Mouse (Mus musculus) myocyte (in vitro differentiated cells): ENCODE results near the gene Cd52. TPM values are rescaled to one million over a fixed set of nuclear protein-coding genes. Genes with fewer than 3 reads are reported as not detected.
A peak's percentile ranks its signal among the peaks of the same experiment; 100 is the strongest.

Source experiments
- H3K27me3 ChIP-seq: one replicate; pipeline ENCODE4 v1.6.1; 2011; ENCODE audit not compliant: control insufficient read depth, insufficient read depth, insufficient read length
- H3K36me3 ChIP-seq: one replicate; pipeline ENCODE4 v1.6.1; 2011; ENCODE audit not compliant: control insufficient read depth, insufficient read depth
- H3K4me2 ChIP-seq: one replicate; pipeline ENCODE4 v1.6.1; 2011; ENCODE audit warnings: low read depth, control low read depth
- H3K4me3 ChIP-seq: one replicate; pipeline ENCODE4 v1.5.1; 2011; ENCODE audit warnings: mild to moderate bottlenecking, control low read depth, moderate library complexity
- H3K79me2 ChIP-seq: one replicate; pipeline ENCODE4 v1.6.1; 2011; ENCODE audit not compliant: control insufficient read depth, insufficient read depth
- H3ac ChIP-seq: one replicate; pipeline ENCODE4 v1.6.1; 2011; ENCODE audit not compliant: control insufficient read depth, insufficient read length
- CEBPB ChIP-seq: IDR thresholded peaks from 2 replicates; pipeline ENCODE4 v1.6.1; 2011; ENCODE audit warnings: mild to moderate bottlenecking, moderate library complexity; ENCODE audit not compliant: poor library complexity, insufficient read depth, severe bottlenecking
- E2F4 ChIP-seq: IDR thresholded peaks from one replicate; pipeline ENCODE4 v1.6.1; 2011; ENCODE audit warnings: mild to moderate bottlenecking, control low read depth, moderate library complexity; ENCODE audit not compliant: insufficient read depth
- MAX ChIP-seq: IDR thresholded peaks from one replicate; pipeline ENCODE4 v1.6.1; 2011; ENCODE audit warnings: low read depth, mild to moderate bottlenecking, control low read depth
- MYOD1 ChIP-seq, 3 experiments: IDR thresholded peaks; one replicate each; pipeline ENCODE4 v1.6.1; 2011; ENCODE audit warnings: control low read depth in 2 of 3, low read depth in 2 of 3, mild to moderate bottlenecking in 2 of 3, moderate library complexity in 1 of 3; ENCODE audit not compliant: insufficient read length in 2 of 3, control insufficient read depth in 1 of 3
- MYOG ChIP-seq, 3 experiments: IDR thresholded peaks; one replicate each; pipeline ENCODE4 v1.6.1; 2011; ENCODE audit warnings: control low read depth in 2 of 3, low read depth in 2 of 3, mild to moderate bottlenecking in 2 of 3; ENCODE audit not compliant: insufficient read length in 2 of 3, control insufficient read depth in 1 of 3, insufficient read depth in 1 of 3
- POLR2A ChIP-seq: IDR thresholded peaks from one replicate; pipeline ENCODE4 v1.6.1; 2011; ENCODE audit warnings: low read depth, mild to moderate bottlenecking, control low read depth, moderate library complexity; ENCODE audit not compliant: insufficient read length
- POLR2AphosphoS2 ChIP-seq: IDR thresholded peaks from one replicate; pipeline ENCODE4 v1.6.1; 2011; ENCODE audit warnings: low read depth, control low read depth; ENCODE audit not compliant: insufficient read length
- REST ChIP-seq: IDR thresholded peaks from one replicate; pipeline ENCODE4 v1.6.1; 2011; ENCODE audit warnings: mild to moderate bottlenecking, control low read depth, moderate library complexity; ENCODE audit not compliant: insufficient read depth, insufficient read length
- SRF ChIP-seq: IDR thresholded peaks from one replicate; pipeline ENCODE4 v1.6.1; 2011; ENCODE audit warnings: low read depth; ENCODE audit not compliant: control insufficient read depth, insufficient read length
- TCF12 ChIP-seq: IDR thresholded peaks from one replicate; pipeline ENCODE4 v1.6.1; 2011; ENCODE audit warnings: mild to moderate bottlenecking, control low read depth; ENCODE audit not compliant: poor library complexity, insufficient read depth, severe bottlenecking
- TCF3 ChIP-seq: IDR thresholded peaks from one replicate; pipeline ENCODE4 v1.6.1; 2011; ENCODE audit warnings: low read depth, control low read depth; ENCODE audit not compliant: insufficient read length
- USF1 ChIP-seq: IDR thresholded peaks from one replicate; pipeline ENCODE4 v1.6.1; 2011; ENCODE audit warnings: low read depth, mild to moderate bottlenecking, control low read depth, moderate library complexity
- polyA plus RNA-seq: library from polyadenylated mRNA; unstranded; fragments of >200 nt; fragmentation: generic; extraction: Trizol; gene quantifications from one replicate; pipeline ENCODE4 v1.2.1, GENCODE M21; 2012; ENCODE audit warnings: missing spikeins

Cd52 gene
- polyA plus RNA-seq, 1 experiment = not detected

GRCm38 (mm10) chr4:134058166-134058715 is 36.6 kb downstream of the Cd52 start:
- Histone ChIP-seq H3K36me3 (no peaks in the 10 kb centered on the region), H3K79me2 (no peaks in the 10 kb centered on the region), H3K4me3 (no peak overlapping the region), H3ac (no peak overlapping the region), H3K27me3 (peaks cover 37% of the 10 kb centered on the region), H3K4me2 (no peak overlapping the region)
- no peak for TF ChIP-seq REST

GRCm38 (mm10) chr4:134053538-134053937 is 41.3 kb downstream of the Cd52 start, which contains the start of gene Zfp683:
TSS of gene Zfp683 (plus strand) at chr4:134053838.
- H3K79me2 ChIP-seq = no peaks in the 10 kb centered on the region
- H3K4me2 ChIP-seq = no peak within 1 kb of the TSS
- no peak within 1 kb of the TSS for H3ac ChIP-seq
- H3K27me3 ChIP-seq = peaks cover 42% of the 10 kb centered on the region
- TF ChIP-seq USF1 (no peak), MAX (no peak)
- H3K4me3 ChIP-seq = no peak within 1 kb of the TSS
- no peaks in the 10 kb centered on the region for H3K36me3 ChIP-seq

- H3K4me2 ChIP-seq = no peak overlapping the region
- no peaks in the 10 kb centered on the region for H3K79me2 ChIP-seq
- no peaks in the 10 kb centered on the region for H3K36me3 ChIP-seq
- H3K27me3 ChIP-seq = peaks cover 47% of the 10 kb centered on the region
- no peak overlapping the region for H3K4me3 ChIP-seq
- no peak overlapping the region for H3ac ChIP-seq
- TF ChIP-seq MYOD1 (IDR thresholded peaks at IDR 0.05; ENCODE audit: control insufficient read depth in 1 of 3, insufficient read length in 2 of 3, low read depth in 2 of 3) (peak in 2 of 3 experiments; percentile 58), MYOG (IDR thresholded peaks at IDR 0.05; ENCODE audit: control insufficient read depth in 1 of 3, insufficient read depth in 1 of 3, insufficient read length in 2 of 3, low read depth in 2 of 3) (peak; percentile 30 to 92 (median 59)), SRF (no peak), TCF3 (peak; percentile 29), POLR2AphosphoS2 (no peak)
These were observed 42.3 kb downstream of the Cd52 start for GRCm38 (mm10) chr4:134052560-134052959.

- H3ac ChIP-seq = no peak overlapping the region
- H3K36me3 ChIP-seq = no peaks in the 10 kb centered on the region
- TF ChIP-seq TCF12 (no peak), MYOD1 (IDR thresholded peaks at IDR 0.05; ENCODE audit: control insufficient read depth in 1 of 3, insufficient read length in 2 of 3, low read depth in 2 of 3) (no peak), E2F4 (no peak), MYOG (IDR thresholded peaks at IDR 0.05; ENCODE audit: control insufficient read depth in 1 of 3, insufficient read depth in 1 of 3, insufficient read length in 2 of 3, low read depth in 2 of 3) (no peak), CEBPB (no peak), POLR2AphosphoS2 (no peak), TCF3 (no peak), USF1 (no peak), MAX (no peak), REST (no peak), POLR2A (no peak), SRF (no peak)
- no peak overlapping the region for H3K4me3 ChIP-seq
- peaks cover 47% of the 10 kb centered on the region for H3K27me3 ChIP-seq
- H3K4me2 ChIP-seq = no peak overlapping the region
- H3K79me2 ChIP-seq = no peaks in the 10 kb centered on the region
These were observed 43.0 kb downstream of the Cd52 start for GRCm38 (mm10) chr4:134051912-134052311.

GRCm38 (mm10) chr4:134047648-134048047 is 47.2 kb downstream of the Cd52 start:
- Histone ChIP-seq H3K36me3 (no peaks in the 10 kb centered on the region), H3K79me2 (no peaks in the 10 kb centered on the region), H3K4me2 (no peak overlapping the region), H3ac (no peak overlapping the region), H3K27me3 (peaks cover 20% of the 10 kb centered on the region), H3K4me3 (no peak overlapping the region)
- TF ChIP-seq TCF3 (no peak), E2F4 (no peak), USF1 (no peak), TCF12 (no peak)

GRCm38 (mm10) chr4:134043041-134043440 is 51.8 kb downstream of the Cd52 start:
- TF ChIP-seq SRF = no peak
- TF ChIP-seq POLR2A = no peak
- no peak for TF ChIP-seq CEBPB
- no peak for TF ChIP-seq USF1
- no peak for TF ChIP-seq REST
- TF ChIP-seq TCF12 = peak; percentile 61
- peak; percentile 43 to 76 (median 47) for TF ChIP-seq MYOD1 (IDR thresholded peaks at IDR 0.05; ENCODE audit: control insufficient read depth in 1 of 3, insufficient read length in 2 of 3, low read depth in 2 of 3)
- no peak for TF ChIP-seq MAX
- TF ChIP-seq TCF3 = peak; percentile 43
- no peak for TF ChIP-seq POLR2AphosphoS2
- TF ChIP-seq MYOG (IDR thresholded peaks at IDR 0.05; ENCODE audit: control insufficient read depth in 1 of 3, insufficient read depth in 1 of 3, insufficient read length in 2 of 3, low read depth in 2 of 3) = peak; percentile 24 to 91 (median 87)
- TF ChIP-seq E2F4 = no peak
- peaks cover 19% of the 10 kb centered on the region for H3K27me3 ChIP-seq
- H3K4me2 ChIP-seq = peak overlapping the region; percentile 64
- no peaks in the 10 kb centered on the region for H3K79me2 ChIP-seq
- no peak overlapping the region for H3K4me3 ChIP-seq
- H3ac ChIP-seq = no peak overlapping the region
- H3K36me3 ChIP-seq = no peaks in the 10 kb centered on the region
